Mouse (Mus musculus): Measurements from ENCODE around the gene Gnao1. TPM values are rescaled to one million over a fixed set of nuclear protein-coding genes. Genes with fewer than 3 reads are reported as not detected.

Gnao1 gene
- polyA plus RNA-seq, 1 experiment from 2014 or later, result 11.6 TPM

- H3K9me3 ChIP-seq (replicated peaks; ENCODE audit: control insufficient read depth, low read length), result no peaks in the 10 kb centered on the region
- no peak overlapping the region for H3K4me2 ChIP-seq (ENCODE audit: low read depth, low read length)
- H3K27me3 ChIP-seq (ENCODE audit: control insufficient read depth, insufficient read depth, low read length), result no peaks in the 10 kb centered on the region
- H3K4me3 ChIP-seq (replicated peaks; ENCODE audit: low read length), result no peak overlapping the region
- no peaks in the 10 kb centered on the region for H3K36me3 ChIP-seq (ENCODE audit: control insufficient read depth, insufficient read depth, low read length)
- 94% methylated on average over 1 of the region's 1 CpGs for WGBS
- ATAC-seq (ENCODE audit: insufficient read depth, low FRiP score), result no peak
- H3K27ac ChIP-seq (ENCODE audit: low read length), result no peak overlapping the region
- no peak overlapping the region for H3K9ac ChIP-seq (ENCODE audit: low read length)
- peaks cover 6% of the 10 kb centered on the region for H3K4me1 ChIP-seq (ENCODE audit: control insufficient read depth, insufficient read depth, low read length)
These were observed 48.5 kb downstream of the Gnao1 start for GRCm38 (mm10) chr8:93858286-93858685.

- no peaks in the 10 kb centered on the region for H3K27me3 ChIP-seq (ENCODE audit: control insufficient read depth, insufficient read depth, low read length)
- no peaks in the 10 kb centered on the region for H3K36me3 ChIP-seq (ENCODE audit: control insufficient read depth, insufficient read depth, low read length)
- WGBS, result 41% methylated on average over 4 of the region's 4 CpGs
- no peak overlapping the region for H3K9ac ChIP-seq (ENCODE audit: low read length)
- no peak for ATAC-seq (ENCODE audit: insufficient read depth, low FRiP score)
- H3K4me2 ChIP-seq (ENCODE audit: low read depth, low read length), result no peak overlapping the region
- H3K9me3 ChIP-seq (replicated peaks; ENCODE audit: control insufficient read depth, low read length), result no peaks in the 10 kb centered on the region
- H3K4me1 ChIP-seq (ENCODE audit: control insufficient read depth, insufficient read depth, low read length), result no peaks in the 10 kb centered on the region
- H3K27ac ChIP-seq (ENCODE audit: low read length), result no peak overlapping the region
- no peak overlapping the region for H3K4me3 ChIP-seq (replicated peaks; ENCODE audit: low read length)
These were observed 50.3 kb downstream of the Gnao1 start for GRCm38 (mm10) chr8:93860020-93860419.

GRCm38 (mm10) chr8:93864064-93864463 lies 54.3 kb downstream of the Gnao1 start:
- H3K9ac ChIP-seq (ENCODE audit: low read length), result no peak overlapping the region
- H3K9me3 ChIP-seq (replicated peaks; ENCODE audit: control insufficient read depth, low read length), result no peaks in the 10 kb centered on the region
- 48% methylated on average over 7 of the region's 7 CpGs for WGBS
- H3K4me1 ChIP-seq (ENCODE audit: control insufficient read depth, insufficient read depth, low read length), result no peaks in the 10 kb centered on the region
- no peaks in the 10 kb centered on the region for H3K27me3 ChIP-seq (ENCODE audit: control insufficient read depth, insufficient read depth, low read length)
- ATAC-seq (ENCODE audit: insufficient read depth, low FRiP score), result no peak
- H3K4me3 ChIP-seq (replicated peaks; ENCODE audit: low read length), result no peak overlapping the region
- no peak overlapping the region for H3K27ac ChIP-seq (ENCODE audit: low read length)
- H3K36me3 ChIP-seq (ENCODE audit: control insufficient read depth, insufficient read depth, low read length), result no peaks in the 10 kb centered on the region
- H3K4me2 ChIP-seq (ENCODE audit: low read depth, low read length), result no peak overlapping the region

GRCm38 (mm10) chr8:93866271-93866670 lies 56.5 kb downstream of the Gnao1 start:
- no peak overlapping the region for H3K4me2 ChIP-seq (ENCODE audit: low read depth, low read length)
- no peaks in the 10 kb centered on the region for H3K4me1 ChIP-seq (ENCODE audit: control insufficient read depth, insufficient read depth, low read length)
- no peak overlapping the region for H3K4me3 ChIP-seq (replicated peaks; ENCODE audit: low read length)
- H3K9ac ChIP-seq (ENCODE audit: low read length), result no peak overlapping the region
- no peaks in the 10 kb centered on the region for H3K9me3 ChIP-seq (replicated peaks; ENCODE audit: control insufficient read depth, low read length)
- ATAC-seq (ENCODE audit: insufficient read depth, low FRiP score), result no peak
- H3K27ac ChIP-seq (ENCODE audit: low read length), result no peak overlapping the region
- 81% methylated on average over 7 of the region's 7 CpGs for WGBS
- no peaks in the 10 kb centered on the region for H3K27me3 ChIP-seq (ENCODE audit: control insufficient read depth, insufficient read depth, low read length)
- H3K36me3 ChIP-seq (ENCODE audit: control insufficient read depth, insufficient read depth, low read length), result no peaks in the 10 kb centered on the region

GRCm38 (mm10) chr8:93868486-93869221 lies 58.9 kb downstream of the Gnao1 start:
- Histone ChIP-seq H3K27ac (ENCODE audit: low read length) (no peak overlapping the region), H3K27me3 (ENCODE audit: control insufficient read depth, insufficient read depth, low read length) (no peaks in the 10 kb centered on the region), H3K4me1 (ENCODE audit: control insufficient read depth, insufficient read depth, low read length) (no peaks in the 10 kb centered on the region), H3K36me3 (ENCODE audit: control insufficient read depth, insufficient read depth, low read length) (no peaks in the 10 kb centered on the region), H3K4me2 (ENCODE audit: low read depth, low read length) (no peak overlapping the region), H3K4me3 (replicated peaks; ENCODE audit: low read length) (no peak overlapping the region), H3K9ac (ENCODE audit: low read length) (no peak overlapping the region), H3K9me3 (replicated peaks; ENCODE audit: control insufficient read depth, low read length) (no peaks in the 10 kb centered on the region)
- no peak for ATAC-seq (ENCODE audit: insufficient read depth, low FRiP score)
- 77% methylated on average over 5 of the region's 5 CpGs for WGBS

GRCm38 (mm10) chr8:93871275-93871674 lies 61.5 kb downstream of the Gnao1 start:
- ATAC-seq (ENCODE audit: insufficient read depth, low FRiP score), result no peak
- H3K9ac ChIP-seq (ENCODE audit: low read length), result no peak overlapping the region
- no peak overlapping the region for H3K4me2 ChIP-seq (ENCODE audit: low read depth, low read length)
- WGBS, result 79% methylated on average over 5 of the region's 5 CpGs
- H3K27me3 ChIP-seq (ENCODE audit: control insufficient read depth, insufficient read depth, low read length), result no peaks in the 10 kb centered on the region
- H3K4me1 ChIP-seq (ENCODE audit: control insufficient read depth, insufficient read depth, low read length), result no peaks in the 10 kb centered on the region
- no peak overlapping the region for H3K27ac ChIP-seq (ENCODE audit: low read length)
- H3K9me3 ChIP-seq (replicated peaks; ENCODE audit: control insufficient read depth, low read length), result no peaks in the 10 kb centered on the region
- no peak overlapping the region for H3K4me3 ChIP-seq (replicated peaks; ENCODE audit: low read length)
- no peaks in the 10 kb centered on the region for H3K36me3 ChIP-seq (ENCODE audit: control insufficient read depth, insufficient read depth, low read length)

- no peaks in the 10 kb centered on the region for H3K36me3 ChIP-seq (ENCODE audit: control insufficient read depth, insufficient read depth, low read length)
- H3K27me3 ChIP-seq (ENCODE audit: control insufficient read depth, insufficient read depth, low read length), result no peaks in the 10 kb centered on the region
- WGBS, result 86% methylated on average over 4 of the region's 4 CpGs
- no peak overlapping the region for H3K9ac ChIP-seq (ENCODE audit: low read length)
- H3K4me2 ChIP-seq (ENCODE audit: low read depth, low read length), result no peak overlapping the region
- ATAC-seq (ENCODE audit: insufficient read depth, low FRiP score), result no peak
- H3K4me1 ChIP-seq (ENCODE audit: control insufficient read depth, insufficient read depth, low read length), result no peaks in the 10 kb centered on the region
- H3K27ac ChIP-seq (ENCODE audit: low read length), result no peak overlapping the region
- no peaks in the 10 kb centered on the region for H3K9me3 ChIP-seq (replicated peaks; ENCODE audit: control insufficient read depth, low read length)
- H3K4me3 ChIP-seq (replicated peaks; ENCODE audit: low read length), result no peak overlapping the region
These were observed 68.6 kb downstream of the Gnao1 start for GRCm38 (mm10) chr8:93878396-93878795.

GRCm38 (mm10) chr8:93879966-93880365 lies 70.2 kb downstream of the Gnao1 start:
- H3K4me2 ChIP-seq (ENCODE audit: low read depth, low read length), result no peak overlapping the region
- 90% methylated on average over 7 of the region's 7 CpGs for WGBS
- H3K36me3 ChIP-seq (ENCODE audit: control insufficient read depth, insufficient read depth, low read length), result no peaks in the 10 kb centered on the region
- no peak for ATAC-seq (ENCODE audit: insufficient read depth, low FRiP score)
- no peaks in the 10 kb centered on the region for H3K9me3 ChIP-seq (replicated peaks; ENCODE audit: control insufficient read depth, low read length)
- no peak overlapping the region for H3K27ac ChIP-seq (ENCODE audit: low read length)
- H3K9ac ChIP-seq (ENCODE audit: low read length), result no peak overlapping the region
- no peaks in the 10 kb centered on the region for H3K27me3 ChIP-seq (ENCODE audit: control insufficient read depth, insufficient read depth, low read length)
- H3K4me3 ChIP-seq (replicated peaks; ENCODE audit: low read length), result no peak overlapping the region
- no peaks in the 10 kb centered on the region for H3K4me1 ChIP-seq (ENCODE audit: control insufficient read depth, insufficient read depth, low read length)

GRCm38 (mm10) chr8:93881381-93881780 lies 71.6 kb downstream of the Gnao1 start:
- H3K9me3 ChIP-seq (replicated peaks; ENCODE audit: control insufficient read depth, low read length), result no peaks in the 10 kb centered on the region
- no peaks in the 10 kb centered on the region for H3K36me3 ChIP-seq (ENCODE audit: control insufficient read depth, insufficient read depth, low read length)
- H3K9ac ChIP-seq (ENCODE audit: low read length), result no peak overlapping the region
- H3K27me3 ChIP-seq (ENCODE audit: control insufficient read depth, insufficient read depth, low read length), result no peaks in the 10 kb centered on the region
- no peaks in the 10 kb centered on the region for H3K4me1 ChIP-seq (ENCODE audit: control insufficient read depth, insufficient read depth, low read length)
- H3K27ac ChIP-seq (ENCODE audit: low read length), result no peak overlapping the region
- 88% methylated on average over 6 of the region's 6 CpGs for WGBS
- H3K4me2 ChIP-seq (ENCODE audit: low read depth, low read length), result no peak overlapping the region
- no peak overlapping the region for H3K4me3 ChIP-seq (replicated peaks; ENCODE audit: low read length)
- no peak for ATAC-seq (ENCODE audit: insufficient read depth, low FRiP score)
